Mouse (Mus musculus): ENCODE measurements around the gene Gm20388.

DNA sequence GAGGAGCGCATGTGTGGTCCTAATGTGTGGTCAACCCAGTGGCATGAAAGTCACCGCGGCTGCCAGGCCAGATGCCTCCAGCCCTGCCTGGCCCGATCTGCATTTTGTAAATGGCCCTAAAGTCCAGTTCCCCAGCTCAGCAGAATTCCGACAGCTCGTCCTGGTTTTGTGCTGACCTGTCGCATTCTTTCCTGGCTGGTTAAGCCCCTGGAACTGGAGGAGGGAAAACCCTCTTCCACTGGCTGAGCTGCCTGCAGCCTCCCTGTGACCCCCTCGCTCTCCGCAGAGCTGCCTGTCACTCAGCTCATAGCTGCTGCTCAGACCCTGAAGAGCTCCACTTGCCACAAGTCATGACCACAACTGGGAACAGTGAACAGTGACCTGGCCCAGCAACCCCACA is 1369.8 kb downstream of the Gm20388 start:
- TF ChIP-seq GATA1 (IDR thresholded peaks at IDR 0.05; ENCODE audit: low read length) (no peak), TAL1 (IDR thresholded peaks at IDR 0.05; ENCODE audit: low read length) (no peak)

Data from erythroblast, embryonic 14.5 days (primary cell).